Mouse (Mus musculus): ENCODE measurements around the gene Mocs3. TPM values are rescaled to one million over a fixed set of nuclear protein-coding genes. Genes with fewer than 3 reads are reported as not detected.

Gene Mocs3
- polyA plus RNA-seq, 1 experiment, result 5.1 TPM

DNA sequence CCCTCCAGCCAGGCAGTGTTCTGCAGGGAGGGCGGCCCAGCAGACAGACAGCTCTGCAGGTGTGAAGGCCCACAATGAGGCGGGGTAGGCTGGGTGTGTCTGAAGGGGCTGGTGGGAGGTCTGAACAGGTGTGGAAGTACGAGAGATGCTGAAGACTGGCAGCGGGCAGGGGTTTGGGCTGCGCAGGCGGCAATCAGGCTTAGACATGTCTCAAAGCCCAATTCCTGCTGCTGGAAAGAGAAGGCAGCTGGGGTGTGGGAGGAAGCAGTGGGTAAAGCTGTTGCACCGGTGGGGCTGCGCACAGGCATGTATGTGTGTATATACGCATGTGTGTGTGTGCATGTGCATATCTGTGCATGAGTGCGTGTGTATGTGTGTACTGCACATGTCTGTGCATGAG, 30.5 kb downstream of the Mocs3 start:
- WGBS, result 85% methylated on average over 10 of the region's 10 CpGs
- H3K4me1 ChIP-seq (ENCODE audit: control insufficient read depth, insufficient read depth, low read length), result no peaks in the 10 kb centered on the region
- H3K4me3 ChIP-seq (replicated peaks; ENCODE audit: control insufficient read depth, low read depth, low read length), result no peak overlapping the region
- no peak for TF ChIP-seq CTCF (IDR thresholded peaks at IDR 0.05; ENCODE audit: control insufficient read depth, insufficient read depth, low read length)
- TF ChIP-seq POLR2A (IDR thresholded peaks at IDR 0.05; ENCODE audit: borderline replicate concordance, control insufficient read depth, low read depth, low read length), result no peak
- H3K27ac ChIP-seq (ENCODE audit: control insufficient read depth, insufficient read depth, low read depth, low read length, poor library complexity), result no peak overlapping the region

GRCm38 (mm10) chr2:168268033-168268432, 37.6 kb downstream of the Mocs3 start:
- Histone ChIP-seq H3K4me1 (ENCODE audit: control insufficient read depth, insufficient read depth, low read length) (no peaks in the 10 kb centered on the region), H3K4me3 (replicated peaks; ENCODE audit: control insufficient read depth, low read depth, low read length) (no peak overlapping the region), H3K27ac (ENCODE audit: control insufficient read depth, insufficient read depth, low read depth, low read length, poor library complexity) (no peak overlapping the region)
- WGBS, result 69% methylated on average over 7 of the region's 7 CpGs
- TF ChIP-seq POLR2A (IDR thresholded peaks at IDR 0.05; ENCODE audit: borderline replicate concordance, control insufficient read depth, low read depth, low read length), result no peak
- peak; percentile 34; the same call in 1 of the 2 replicates for TF ChIP-seq CTCF (IDR thresholded peaks at IDR 0.05; ENCODE audit: control insufficient read depth, insufficient read depth, low read length)

GRCm38 (mm10) chr2:168273387-168273786, 43.0 kb downstream of the Mocs3 start:
- Histone ChIP-seq H3K27ac (ENCODE audit: control insufficient read depth, insufficient read depth, low read depth, low read length, poor library complexity) (no peak overlapping the region), H3K4me1 (ENCODE audit: control insufficient read depth, insufficient read depth, low read length) (no peaks in the 10 kb centered on the region; the same call in 1 of the 2 replicates), H3K4me3 (replicated peaks; ENCODE audit: control insufficient read depth, low read depth, low read length) (peak overlapping the region; percentile 16)
- WGBS, result 6% methylated on average over 9 of the region's 9 CpGs
- no peak for TF ChIP-seq POLR2A (IDR thresholded peaks at IDR 0.05; ENCODE audit: borderline replicate concordance, control insufficient read depth, low read depth, low read length)
- no peak for TF ChIP-seq CTCF (IDR thresholded peaks at IDR 0.05; ENCODE audit: control insufficient read depth, insufficient read depth, low read length)

- TF ChIP-seq POLR2A (IDR thresholded peaks at IDR 0.05; ENCODE audit: borderline replicate concordance, control insufficient read depth, low read depth, low read length) (no peak), CTCF (IDR thresholded peaks at IDR 0.05; ENCODE audit: control insufficient read depth, insufficient read depth, low read length) (peak; percentile 77)
- H3K4me1 ChIP-seq (ENCODE audit: control insufficient read depth, insufficient read depth, low read length), result no peaks in the 10 kb centered on the region; the same call in 1 of the 2 replicates
- H3K4me3 ChIP-seq (replicated peaks; ENCODE audit: control insufficient read depth, low read depth, low read length), result no peak overlapping the region
- no peak overlapping the region for H3K27ac ChIP-seq (ENCODE audit: control insufficient read depth, insufficient read depth, low read depth, low read length, poor library complexity)
- 4% methylated on average over 11 of the region's 11 CpGs for WGBS
Observed at GRCm38 (mm10) chr2:168274374-168274935, 44.0 kb downstream of the Mocs3 start.

- 2% methylated on average over 77 of the region's 82 CpGs for WGBS
- H3K4me1 ChIP-seq (ENCODE audit: control insufficient read depth, insufficient read depth, low read length), result no peaks in the 10 kb centered on the region
Observed at GRCm38 (mm10) chr2:168280729-168281581, 50.5 kb downstream of the Mocs3 start.

GRCm38 (mm10) chr2:168281582-168281981, 51.2 kb downstream of the Mocs3 start, which contains the start of gene Kcng1:
Gene Kcng1 (minus strand): TSS chr2:168281736.
- 14% methylated on average over 12 of the region's 12 CpGs for WGBS
- TF ChIP-seq CTCF (IDR thresholded peaks at IDR 0.05; ENCODE audit: control insufficient read depth, insufficient read depth, low read length) (no peak), POLR2A (IDR thresholded peaks at IDR 0.05; ENCODE audit: borderline replicate concordance, control insufficient read depth, low read depth, low read length) (no peak)

More at GRCm38 (mm10) chr2:168280729-168281581, 50.5 kb downstream of the Mocs3 start:
- TF ChIP-seq CTCF (IDR thresholded peaks at IDR 0.05; ENCODE audit: control insufficient read depth, insufficient read depth, low read length) (no peak), POLR2A (IDR thresholded peaks at IDR 0.05; ENCODE audit: borderline replicate concordance, control insufficient read depth, low read depth, low read length) (no peak)
- H3K4me3 ChIP-seq (replicated peaks; ENCODE audit: control insufficient read depth, low read depth, low read length), result peak overlapping the region; percentile 34
- H3K27ac ChIP-seq (ENCODE audit: control insufficient read depth, insufficient read depth, low read depth, low read length, poor library complexity), result no peak overlapping the region

More at GRCm38 (mm10) chr2:168281582-168281981, 51.2 kb downstream of the Mocs3 start, which contains the start of gene Kcng1:
- Histone ChIP-seq H3K4me1 (ENCODE audit: control insufficient read depth, insufficient read depth, low read length) (no peaks in the 10 kb centered on the region), H3K27ac (ENCODE audit: control insufficient read depth, insufficient read depth, low read depth, low read length, poor library complexity) (no peak within 1 kb of the TSS), H3K4me3 (replicated peaks; ENCODE audit: control insufficient read depth, low read depth, low read length) (peak within 1 kb of the TSS; percentile 34)

Other genes starting within 250 kb of the Mocs3 start
- 24.0 and 49.2 TPM in 2 replicates for gene Ripor3, start 220.0 kb upstream of the Mocs3 start, polyA plus RNA-seq (2011; ENCODE audit: insufficient read depth, insufficient read length, low replicate concordance, missing spikeins)
- gene Pard6b, start 149.6 kb upstream of the Mocs3 start, polyA plus RNA-seq (2011; ENCODE audit: insufficient read depth, insufficient read length, low replicate concordance, missing spikeins), result 0.29 TPM in 1 of 2 replicates, not detected in the other
- 4.1 and 10.8 TPM in 2 replicates for gene Adnp, start 23.5 kb upstream of the Mocs3 start, polyA plus RNA-seq (2011; ENCODE audit: insufficient read depth, insufficient read length, low replicate concordance, missing spikeins)
- gene Gm20716, start 258 bp upstream of the Mocs3 start, polyA plus RNA-seq (2011; ENCODE audit: insufficient read depth, insufficient read length, low replicate concordance, missing spikeins), result 18.3 and 20.2 TPM in 2 replicates
- 20.1 and 59.2 TPM in 2 replicates for gene Dpm1, start within 50 bp of the Mocs3 start, polyA plus RNA-seq (2011; ENCODE audit: insufficient read depth, insufficient read length, low replicate concordance, missing spikeins)
- gene Kcng1, start 51.1 kb downstream of the Mocs3 start, polyA plus RNA-seq (2011; ENCODE audit: insufficient read depth, insufficient read length, low replicate concordance, missing spikeins), result not detected in 2 replicates